Mouse (Mus musculus): ENCODE measurements around the gene Paqr5.

DNA sequence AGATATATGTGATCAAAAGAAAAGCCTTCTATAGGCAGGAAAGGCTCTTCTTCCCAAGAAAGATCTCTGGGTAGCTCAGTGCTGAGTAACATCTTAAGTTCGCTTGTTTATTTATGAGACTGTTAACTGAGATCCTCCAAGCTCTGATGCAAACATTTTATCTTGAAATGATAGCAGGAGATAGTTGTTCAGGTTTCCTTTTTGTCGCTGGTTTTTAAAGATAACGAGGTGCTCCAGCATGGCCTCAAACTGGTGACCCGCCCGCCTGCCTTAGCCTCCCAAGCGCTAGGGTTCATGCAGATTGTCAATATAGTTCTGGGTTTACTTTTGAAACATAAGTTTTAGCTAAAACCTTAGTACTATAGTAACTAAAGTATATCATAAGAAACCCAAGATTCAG is 106.3 kb downstream of the Paqr5 start:
- no peak for TF ChIP-seq POLR2A (IDR thresholded peaks at IDR 0.05; ENCODE audit: borderline replicate concordance, extremely low read depth, insufficient read depth, insufficient read length, poor library complexity, severe bottlenecking)
- no peak for TF ChIP-seq CTCF (IDR thresholded peaks at IDR 0.05; ENCODE audit: borderline replicate concordance, extremely low read depth, insufficient read depth, insufficient read length)
